Mouse (Mus musculus) stomach, postnatal 0 days (tissue): ENCODE measurements around the gene Tcf20.

Source experiments
- CTCF ChIP-seq: IDR thresholded peaks from 2 replicates; pipeline ENCODE4 v1.5.1; 2016; ENCODE audit warnings: antibody characterized with exemption, low read depth, mild to moderate bottlenecking, moderate library complexity
- EP300 ChIP-seq: optimal IDR thresholded peaks from 2 replicates; pipeline ENCODE3; 2016; ENCODE audit warnings: antibody characterized with exemption

DNA sequence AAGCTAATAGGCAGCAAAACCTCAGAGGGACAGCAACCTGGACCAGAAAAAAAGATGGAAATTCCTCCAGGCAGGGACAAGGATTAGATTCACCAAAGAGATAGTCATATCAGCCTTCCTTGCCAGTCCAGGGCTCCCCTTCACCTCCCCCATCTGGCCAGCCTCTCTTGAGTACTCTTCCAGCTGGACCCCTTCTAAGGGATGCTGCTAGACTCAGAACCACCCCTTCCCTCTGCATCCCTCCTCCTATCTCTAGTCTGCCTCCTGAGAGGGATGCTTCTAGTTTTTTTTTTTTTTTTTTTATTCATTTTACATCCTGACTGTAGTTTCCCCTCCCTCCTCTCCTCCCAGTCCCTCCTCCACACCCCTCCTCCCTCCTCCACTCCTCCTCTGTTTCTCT is 8.8 kb upstream of the Tcf20 start:
- TF ChIP-seq CTCF (no peak), EP300 (no peak)
